Mouse (Mus musculus) forebrain, embryonic 13.5 days (tissue): ENCODE measurements at regions not wholly inside any gene's neighbourhood (a gene's known extent, or its start where the extent isn't known, plus 50 kb on each side); places are given as distances from the start of the nearest gene placed in this dataset.
"Not testable (repeated sequence)": the region's sequence is repeated elsewhere in the genome, so short reads cannot be mapped to it uniquely, and the experiment has no call there.

Source experiments
- ATAC-seq: fragments of 200-750 bp; cut with Nextera tagmentation; 2 replicates; pipeline ENCODE4 v1.8.0; 2017
- H3K27ac ChIP-seq: fragments of 300-500 bp; sonication (generic); 2 replicates; pipeline ENCODE4 v1.5.1; 2015; ENCODE audit warnings: inconsistent platforms, mild to moderate bottlenecking, moderate library complexity
- H3K27me3 ChIP-seq: fragments of 300-500 bp; sonication (generic); 2 replicates; pipeline ENCODE4 v1.6.1; 2015; ENCODE audit warnings: mild to moderate bottlenecking, inconsistent platforms
- H3K36me3 ChIP-seq: fragments of 300-500 bp; sonication (generic); 2 replicates; pipeline ENCODE4 v1.6.1; 2015; ENCODE audit warnings: mild to moderate bottlenecking, inconsistent platforms; ENCODE audit not compliant: poor library complexity, severe bottlenecking
- H3K4me1 ChIP-seq: fragments of 300-500 bp; sonication (generic); 2 replicates; pipeline ENCODE4 v1.6.1; 2015; ENCODE audit warnings: inconsistent platforms
- H3K4me2 ChIP-seq: fragments of 300-500 bp; sonication (generic); 2 replicates; pipeline ENCODE4 v1.6.1; 2015; ENCODE audit warnings: inconsistent platforms, mild to moderate bottlenecking, moderate library complexity
- H3K4me3 ChIP-seq: fragments of 300-500 bp; sonication (generic); 2 replicates; pipeline ENCODE4 v1.5.1; 2015; ENCODE audit warnings: mild to moderate bottlenecking, inconsistent platforms
- H3K9ac ChIP-seq: fragments of 300-500 bp; sonication (generic); 2 replicates; pipeline ENCODE4 v1.6.1; 2015; ENCODE audit warnings: mild to moderate bottlenecking, inconsistent platforms
- H3K9me3 ChIP-seq: fragments of 300-500 bp; sonication (generic); replicated peaks from 2 replicates; pipeline ENCODE4 v1.6.1; 2016; ENCODE audit warnings: inconsistent platforms
- WGBS: fragments of 180-500 bp; shearing (Covaris S2); methylation state at CpG from one replicate; pipeline ENCODE4 v1.1.7; 2015; 5-methylcytosine and 5-hydroxymethylcytosine counted together

DNA sequence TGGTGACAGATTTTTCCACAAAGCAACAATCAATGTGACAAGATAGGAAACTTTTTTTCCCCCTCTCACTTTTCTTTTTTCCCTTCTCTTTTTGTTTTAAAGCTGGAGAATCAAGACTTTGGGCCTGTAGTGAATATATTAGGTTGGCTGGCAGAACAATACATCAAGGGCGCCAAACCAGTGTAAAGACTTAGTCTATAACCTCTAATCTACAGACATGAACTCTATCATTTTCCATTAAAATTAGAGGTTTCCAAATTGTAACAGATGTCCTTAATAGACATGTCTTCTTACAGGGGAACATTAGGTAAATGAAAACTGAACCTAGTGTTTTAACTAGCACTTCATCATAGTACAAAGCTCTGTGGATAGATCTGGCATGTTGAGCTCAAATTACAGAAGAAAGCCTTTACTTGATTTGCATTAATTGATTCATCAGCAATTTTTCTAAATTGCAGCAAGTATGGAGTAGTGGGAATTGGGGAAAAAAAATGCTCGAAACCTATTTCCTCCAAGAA lies 937.0 kb downstream of the Robo1 start:
- no peaks in the 10 kb centered on the region for H3K4me1 ChIP-seq
- H3K27me3 ChIP-seq, result no peaks in the 10 kb centered on the region
- WGBS, result 78% methylated on average over 2 of the region's 2 CpGs
- no peaks in the 10 kb centered on the region for H3K36me3 ChIP-seq
- no peak overlapping the region for H3K27ac ChIP-seq
- no peak overlapping the region for H3K4me2 ChIP-seq
- H3K9ac ChIP-seq, result no peak overlapping the region
- H3K9me3 ChIP-seq, result no peaks in the 10 kb centered on the region
- peak; percentile 78 for ATAC-seq
- no peak overlapping the region for H3K4me3 ChIP-seq

DNA sequence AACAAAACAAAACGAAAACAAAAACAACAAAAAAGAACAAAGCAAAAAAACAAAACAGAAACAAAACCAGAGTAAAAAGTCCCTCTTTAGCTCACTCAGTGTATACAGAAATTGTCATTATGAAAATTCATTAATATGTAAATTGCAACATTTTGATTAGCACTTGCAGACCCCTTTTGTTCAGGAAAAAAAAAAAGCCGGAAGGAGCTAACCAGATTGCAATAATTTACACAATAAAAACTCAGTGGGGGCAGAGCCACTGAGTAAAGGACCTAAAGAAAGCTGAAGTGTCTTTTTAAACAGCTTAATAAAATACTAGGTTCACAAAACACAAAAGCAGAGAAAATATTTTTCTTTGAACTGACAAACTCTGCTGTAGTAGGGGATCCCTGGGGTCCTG lies 922.5 kb downstream of the Robo1 start:
- Histone ChIP-seq H3K27ac (no peak overlapping the region), H3K4me2 (no peak overlapping the region), H3K4me3 (no peak overlapping the region), H3K4me1 (no peaks in the 10 kb centered on the region), H3K9ac (no peak overlapping the region), H3K36me3 (no peaks in the 10 kb centered on the region), H3K27me3 (peaks cover 3% of the 10 kb centered on the region; the same call in 1 of the 2 replicates), H3K9me3 (0 out of 2 replicates have a peak, but pooled peaks cover 3% of the 10 kb centered on the region)
- WGBS, result 37% methylated on average over 2 of the region's 2 CpGs
- ATAC-seq, result 0 out of 2 replicates have a peak, but pooled peaks have one; percentile 16

DNA sequence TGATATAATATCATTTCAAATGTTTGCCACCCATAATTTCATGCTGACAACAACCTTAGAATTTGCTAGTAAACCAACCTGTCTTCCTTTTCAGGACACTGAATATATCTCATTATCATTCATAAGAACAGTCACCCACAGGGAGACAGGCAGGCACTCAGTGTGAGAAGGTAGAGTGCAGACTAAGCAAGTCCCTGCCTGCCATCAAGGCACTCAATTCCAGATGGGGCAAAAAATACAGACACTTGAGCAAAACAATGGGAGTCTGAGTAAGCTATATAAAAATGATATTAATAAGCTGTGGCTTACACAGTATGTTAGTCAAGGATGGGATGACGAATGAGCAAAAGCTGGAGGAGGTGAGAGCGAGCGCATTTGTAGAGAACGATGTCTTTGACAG lies 909.4 kb downstream of the Robo1 start:
- no peak overlapping the region for H3K27ac ChIP-seq
- H3K4me1 ChIP-seq, result no peaks in the 10 kb centered on the region
- no peak overlapping the region for H3K4me2 ChIP-seq
- H3K9ac ChIP-seq, result no peak overlapping the region
- no peaks in the 10 kb centered on the region for H3K36me3 ChIP-seq
- no peaks in the 10 kb centered on the region for H3K27me3 ChIP-seq
- WGBS, result 84% methylated on average over 4 of the region's 4 CpGs
- no peaks in the 10 kb centered on the region for H3K9me3 ChIP-seq
- no peak overlapping the region for H3K4me3 ChIP-seq
- no peak for ATAC-seq

DNA sequence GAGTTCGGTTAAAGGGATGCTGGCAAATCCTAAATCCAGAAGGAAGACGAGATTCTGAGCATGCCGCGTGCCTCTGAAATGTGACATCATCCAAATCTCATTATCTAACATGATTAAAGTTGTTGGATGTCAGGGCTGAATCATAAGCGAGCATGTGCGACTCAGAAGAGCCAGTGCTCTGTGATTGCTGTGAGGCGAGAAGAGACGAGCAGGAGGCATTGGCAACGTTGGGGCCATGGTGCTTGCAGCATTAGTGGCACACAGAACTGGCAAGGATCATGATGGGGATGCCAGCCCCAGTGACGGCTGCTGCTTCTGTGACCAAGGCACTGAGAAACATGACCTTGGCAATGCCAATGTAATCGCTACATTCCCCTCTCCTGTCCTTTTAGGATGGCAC lies 895.4 kb downstream of the Robo1 start:
- no peak overlapping the region for H3K9ac ChIP-seq
- H3K27me3 ChIP-seq, result no peaks in the 10 kb centered on the region
- no peak overlapping the region for H3K27ac ChIP-seq
- peak; percentile 51; the same call in 1 of the 2 replicates for ATAC-seq
- 92% methylated on average over 11 of the region's 11 CpGs for WGBS
- H3K4me2 ChIP-seq, result no peak overlapping the region
- H3K36me3 ChIP-seq, result no peaks in the 10 kb centered on the region
- H3K4me1 ChIP-seq, result peaks cover 13% of the 10 kb centered on the region
- no peaks in the 10 kb centered on the region for H3K9me3 ChIP-seq
- no peak overlapping the region for H3K4me3 ChIP-seq

DNA sequence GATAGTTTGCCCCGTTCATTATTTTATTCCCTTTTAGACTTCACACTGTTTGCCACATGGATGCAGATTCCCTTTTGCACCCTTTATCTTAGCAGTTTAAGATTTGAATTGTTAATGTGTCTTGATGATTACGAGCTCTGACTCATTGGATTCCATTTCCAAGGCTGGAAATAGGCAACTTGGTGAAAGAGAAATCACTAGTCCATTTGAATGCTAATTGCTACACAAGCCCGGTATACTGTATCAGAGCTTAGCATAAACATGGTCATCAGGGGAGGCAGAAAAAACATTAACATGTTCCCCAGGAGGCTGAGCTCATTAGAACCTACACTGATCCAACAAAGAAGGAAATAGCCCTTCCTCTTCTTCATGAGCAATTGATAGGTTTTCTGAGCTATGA lies 892.9 kb downstream of the Robo1 start:
- no peaks in the 10 kb centered on the region for H3K9me3 ChIP-seq
- 20% methylated on average over 3 of the region's 3 CpGs for WGBS
- no peaks in the 10 kb centered on the region for H3K36me3 ChIP-seq
- H3K4me1 ChIP-seq, result peaks cover 24% of the 10 kb centered on the region
- no peaks in the 10 kb centered on the region for H3K27me3 ChIP-seq
- H3K27ac ChIP-seq, result no peak overlapping the region
- no peak overlapping the region for H3K4me3 ChIP-seq
- peak; percentile 80 for ATAC-seq
- no peak overlapping the region for H3K9ac ChIP-seq
- H3K4me2 ChIP-seq, result no peak overlapping the region

DNA sequence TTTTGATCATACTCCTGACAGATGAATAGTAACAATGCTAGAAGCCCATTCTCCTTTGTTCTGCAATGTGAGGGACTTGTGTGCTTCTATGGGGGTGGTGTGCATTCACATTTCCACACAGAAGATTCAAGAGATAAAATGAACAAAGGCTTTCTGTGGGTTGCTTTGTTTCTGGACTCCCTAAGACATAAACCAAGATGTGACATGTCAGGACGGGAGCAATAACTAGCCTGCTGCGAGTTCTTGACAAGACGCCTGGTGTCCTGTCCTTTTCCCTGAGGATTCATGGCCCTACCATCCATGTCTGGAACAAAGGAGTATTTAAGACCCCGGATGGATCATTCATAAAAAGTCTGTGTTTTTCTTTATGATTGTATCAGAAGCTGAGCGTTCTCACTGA lies 874.7 kb downstream of the Robo1 start:
- no peak for ATAC-seq
- Histone ChIP-seq H3K4me2 (no peak overlapping the region), H3K4me1 (0 out of 2 replicates have a peak, but pooled peaks cover 2% of the 10 kb centered on the region), H3K9me3 (no peaks in the 10 kb centered on the region), H3K27me3 (no peaks in the 10 kb centered on the region), H3K9ac (no peak overlapping the region), H3K27ac (no peak overlapping the region), H3K4me3 (no peak overlapping the region), H3K36me3 (no peaks in the 10 kb centered on the region)
- 85% methylated on average over 5 of the region's 5 CpGs for WGBS

DNA sequence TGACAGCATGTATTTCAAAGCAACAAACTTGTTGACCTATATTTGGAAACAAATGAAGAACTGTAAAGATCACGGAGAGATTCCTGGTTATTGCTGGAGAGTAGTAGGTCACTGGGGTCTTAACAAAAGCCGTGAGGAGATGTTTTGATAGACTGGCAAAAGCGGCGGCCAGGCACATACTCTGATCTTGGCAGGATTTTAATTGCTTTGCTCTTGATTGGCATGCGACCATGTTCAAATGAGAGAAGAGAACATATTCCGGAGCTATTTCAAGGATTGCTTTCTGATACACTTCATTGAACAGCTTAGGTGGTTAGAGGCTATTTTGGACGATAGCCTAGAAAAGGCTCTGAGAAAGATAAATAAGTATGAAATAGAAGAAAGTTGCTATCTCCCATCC lies 874.2 kb downstream of the Robo1 start:
- H3K9me3 ChIP-seq, result no peaks in the 10 kb centered on the region
- no peak overlapping the region for H3K9ac ChIP-seq
- H3K4me1 ChIP-seq, result 0 out of 2 replicates have a peak, but pooled peaks cover 2% of the 10 kb centered on the region
- H3K4me3 ChIP-seq, result no peak overlapping the region
- H3K27ac ChIP-seq, result no peak overlapping the region
- ATAC-seq, result peak; percentile 63; the same call in 1 of the 2 replicates
- H3K4me2 ChIP-seq, result no peak overlapping the region
- no peaks in the 10 kb centered on the region for H3K27me3 ChIP-seq
- 62% methylated on average over 7 of the region's 7 CpGs for WGBS
- no peaks in the 10 kb centered on the region for H3K36me3 ChIP-seq

DNA sequence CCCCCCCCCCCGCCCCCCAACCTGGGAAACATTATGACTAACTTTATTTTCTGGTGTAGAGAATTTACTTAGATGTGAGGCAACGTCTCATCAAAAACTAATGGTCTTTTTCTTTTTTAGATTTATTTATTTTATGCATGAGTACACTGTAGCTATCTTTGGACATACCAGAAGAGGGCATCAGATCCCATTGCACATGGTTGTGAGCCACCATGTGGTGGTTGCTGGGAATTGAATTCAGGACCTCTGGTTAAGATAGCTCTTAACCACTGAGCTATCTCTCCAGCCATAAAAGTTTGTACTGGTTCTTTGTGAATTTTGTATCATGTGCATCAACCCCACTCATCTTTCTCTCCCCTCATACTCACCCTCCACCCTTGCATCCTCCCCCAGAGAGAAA lies 847.3 kb downstream of the Robo1 start:
- H3K27ac ChIP-seq, result no peak overlapping the region
- no peaks in the 10 kb centered on the region for H3K4me1 ChIP-seq
- WGBS, result 53% methylated on average over 2 of the region's 2 CpGs
- no peak overlapping the region for H3K9ac ChIP-seq
- H3K27me3 ChIP-seq, result no peaks in the 10 kb centered on the region
- no peak for ATAC-seq
- H3K9me3 ChIP-seq, result no peaks in the 10 kb centered on the region
- no peaks in the 10 kb centered on the region for H3K36me3 ChIP-seq
- no peak overlapping the region for H3K4me2 ChIP-seq
- no peak overlapping the region for H3K4me3 ChIP-seq

DNA sequence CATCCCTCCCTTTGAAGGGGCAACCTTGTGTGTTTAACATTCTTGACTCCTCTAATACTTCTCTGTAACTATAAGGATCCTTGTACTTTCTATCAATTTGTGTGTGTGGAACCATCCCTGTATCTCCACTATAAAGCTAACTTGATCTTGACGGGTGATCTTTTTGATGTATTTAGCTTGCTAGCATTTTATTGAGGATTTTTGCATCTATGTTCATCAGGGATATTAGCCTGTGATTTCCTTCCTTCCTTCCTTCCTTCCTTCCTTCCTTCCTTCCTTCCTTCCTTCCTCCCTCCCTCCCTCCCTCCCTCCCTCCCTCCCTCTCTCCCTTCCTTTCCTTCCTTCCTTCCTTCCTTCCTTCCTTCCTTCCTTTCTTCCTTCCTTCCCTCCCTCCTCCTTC lies 819.8 kb downstream of the Robo1 start:
- H3K36me3 ChIP-seq, H3K4me3 ChIP-seq, H3K27me3 ChIP-seq, H3K9ac ChIP-seq, H3K27ac ChIP-seq, H3K9me3 ChIP-seq, H3K4me1 ChIP-seq, ATAC-seq, H3K4me2 ChIP-seq: not testable (repeated sequence)
- WGBS, result 91% methylated on average over 1 of the region's 1 CpGs

DNA sequence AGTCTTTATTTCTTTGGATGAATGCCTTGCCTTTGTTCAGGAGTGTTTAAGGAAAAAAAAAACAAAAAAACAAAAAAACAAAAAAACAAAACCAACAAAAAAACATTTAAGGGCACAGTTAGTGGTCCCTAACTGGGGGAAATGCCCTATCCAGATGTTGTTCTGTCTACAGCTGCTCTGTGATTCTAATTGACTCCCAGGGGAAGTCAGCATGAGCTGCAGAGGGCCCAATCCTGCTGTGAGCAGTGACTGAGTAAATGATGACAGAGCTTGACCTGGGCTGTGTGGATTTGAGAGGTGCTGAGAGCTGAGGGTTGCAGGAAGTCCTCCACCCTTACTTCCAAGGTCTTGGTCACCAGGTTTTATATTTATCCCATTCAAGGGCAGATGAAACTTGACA lies 812.5 kb downstream of the Robo1 start:
- Histone ChIP-seq H3K4me3 (no peak overlapping the region), H3K9ac (no peak overlapping the region), H3K4me1 (no peaks in the 10 kb centered on the region), H3K27ac (no peak overlapping the region), H3K27me3 (no peaks in the 10 kb centered on the region), H3K4me2 (no peak overlapping the region), H3K36me3 (no peaks in the 10 kb centered on the region), H3K9me3 (no peaks in the 10 kb centered on the region)
- ATAC-seq, result no peak

DNA sequence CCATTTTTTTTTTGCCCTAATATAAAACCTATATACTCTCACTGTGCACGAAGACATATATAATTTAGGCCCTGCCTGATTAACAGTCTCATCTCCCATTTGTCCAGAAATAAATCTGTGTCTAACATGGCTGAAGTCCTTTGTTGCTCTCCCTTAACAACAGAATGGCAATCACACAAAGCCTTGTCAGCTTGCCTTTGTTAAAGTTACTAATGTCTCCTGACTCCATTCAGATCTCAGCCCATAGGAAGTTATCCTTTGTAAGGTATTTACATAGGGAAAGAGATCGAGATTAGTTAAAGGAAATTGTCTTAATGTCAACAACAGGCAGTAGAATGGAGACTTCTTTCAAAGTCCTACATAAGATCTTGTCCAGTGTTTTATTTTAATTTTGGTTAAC lies 809.2 kb downstream of the Robo1 start:
- WGBS, result 33% methylated on average over 2 of the region's 2 CpGs
- Histone ChIP-seq H3K27me3 (no peaks in the 10 kb centered on the region), H3K27ac (no peak overlapping the region), H3K9ac (no peak overlapping the region), H3K4me3 (no peak overlapping the region), H3K4me2 (no peak overlapping the region), H3K4me1 (no peaks in the 10 kb centered on the region), H3K9me3 (no peaks in the 10 kb centered on the region), H3K36me3 (no peaks in the 10 kb centered on the region)
- no peak for ATAC-seq

DNA sequence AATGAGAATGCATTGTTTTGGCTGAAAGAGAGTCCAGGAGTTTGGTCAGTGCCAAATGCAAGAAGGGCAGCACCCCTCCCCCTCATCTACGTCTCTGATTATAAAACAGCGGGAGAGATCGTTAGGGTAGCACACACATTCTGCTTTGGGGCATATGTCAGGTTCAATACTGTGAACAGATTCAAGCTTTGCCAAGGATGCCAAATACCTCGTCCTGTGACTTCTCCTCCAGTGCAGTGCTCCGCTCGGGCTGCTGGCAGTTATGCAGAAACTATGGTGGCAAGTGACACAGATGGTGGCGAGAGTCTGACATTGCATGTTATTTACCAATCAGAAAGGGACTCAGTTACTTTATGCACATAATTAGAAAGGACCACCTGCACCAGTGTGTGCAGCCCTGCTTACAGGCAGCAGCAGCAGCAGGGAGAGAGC lies 799.9 kb downstream of the Robo1 start:
- peak overlapping the region; percentile 21 for H3K4me2 ChIP-seq
- H3K27me3 ChIP-seq, result no peaks in the 10 kb centered on the region
- H3K4me3 ChIP-seq, result no peak overlapping the region
- peak; percentile 94 for ATAC-seq
- no peaks in the 10 kb centered on the region for H3K36me3 ChIP-seq
- H3K27ac ChIP-seq, result peak overlapping the region; percentile 48; the same call in 1 of the 2 replicates
- no peaks in the 10 kb centered on the region for H3K9me3 ChIP-seq
- WGBS, result 24% methylated on average over 7 of the region's 7 CpGs
- H3K4me1 ChIP-seq, result peaks cover 24% of the 10 kb centered on the region
- no peak overlapping the region for H3K9ac ChIP-seq

DNA sequence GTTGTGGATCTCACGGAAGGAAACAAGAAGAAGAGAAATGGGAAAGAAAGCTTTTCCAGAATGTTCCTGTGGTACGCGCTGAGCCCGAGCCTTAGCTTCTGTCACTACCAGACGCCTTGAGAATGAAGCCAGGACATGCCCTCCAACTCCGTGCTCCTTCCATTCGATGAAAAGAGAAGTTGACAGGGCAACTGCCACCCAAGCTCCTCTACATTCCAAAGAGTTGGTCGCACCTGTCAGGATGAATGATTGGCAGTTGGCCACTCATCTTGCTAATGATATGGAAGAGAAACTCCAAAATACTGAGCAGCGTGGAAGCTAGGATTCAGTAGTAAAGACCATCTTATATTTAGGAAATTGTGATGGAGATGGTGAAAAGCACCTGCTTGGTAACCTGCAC lies 799.5 kb downstream of the Robo1 start:
- peak; percentile 64 for ATAC-seq
- peak overlapping the region; percentile 48; the same call in 1 of the 2 replicates for H3K27ac ChIP-seq
- 68% methylated on average over 9 of the region's 9 CpGs for WGBS

More for the DNA sequence above, 799.5 kb downstream of the Robo1 start:
- H3K4me1 ChIP-seq, result peaks cover 24% of the 10 kb centered on the region
- H3K4me2 ChIP-seq, result peak overlapping the region; percentile 21; the same call in 1 of the 2 replicates
- H3K9me3 ChIP-seq, result no peaks in the 10 kb centered on the region
- no peaks in the 10 kb centered on the region for H3K36me3 ChIP-seq
- no peak overlapping the region for H3K9ac ChIP-seq
- H3K4me3 ChIP-seq, result no peak overlapping the region
- no peaks in the 10 kb centered on the region for H3K27me3 ChIP-seq
